Mouse (Mus musculus) heart, embryonic 14.5 days (tissue): Measurements from ENCODE around the gene Tnp1. TPM values are rescaled to one million over a fixed set of nuclear protein-coding genes. Genes with fewer than 3 reads are reported as not detected.

Experiments used
- ATAC-seq: fragments of 200-750 bp; cut with Nextera tagmentation; 2 replicates; pipeline ENCODE4 v1.8.0; 2017; ENCODE audit warnings: low read depth, moderate TSS enrichment; ENCODE audit not compliant: insufficient number of reproducible peaks, insufficient read depth, low FRiP score
- H3K27ac ChIP-seq, 2 experiments: fragments of 200-500 bp in 1 of 2; fragments of 300-500 bp in 1 of 2; sonication (generic) in 1 of 2; replicated peaks in 1 of 2; 2 replicates each; pipeline ENCODE4 v1.5.1; 2012 to 2014; ENCODE audit warnings: low read depth in 2 of 2, low read length in 2 of 2, control low read depth in 1 of 2, mild to moderate bottlenecking in 1 of 2, mixed read lengths in 1 of 2; ENCODE audit not compliant: control insufficient read depth in 1 of 2, insufficient read depth in 1 of 2
- H3K27me3 ChIP-seq: fragments of 300-500 bp; sonication (generic); 2 replicates; pipeline ENCODE4 v1.6.1; 2014; ENCODE audit warnings: mild to moderate bottlenecking, low read length, control low read depth; ENCODE audit not compliant: control insufficient read depth, insufficient read depth
- H3K36me3 ChIP-seq: fragments of 300-500 bp; sonication (generic); 2 replicates; pipeline ENCODE4 v1.6.1; 2014; ENCODE audit warnings: mild to moderate bottlenecking, control low read depth, low read length, mixed read lengths; ENCODE audit not compliant: control insufficient read depth, insufficient read depth
- H3K4me1 ChIP-seq, 2 experiments: fragments of 200-500 bp in 1 of 2; fragments of 300-500 bp in 1 of 2; sonication (generic) in 1 of 2; 2 replicates each; pipeline ENCODE4 v1.6.1; 2012 to 2014; ENCODE audit warnings: low read length in 2 of 2, control low read depth in 1 of 2, mixed read lengths in 1 of 2; ENCODE audit not compliant: control insufficient read depth in 2 of 2, insufficient read depth in 2 of 2
- H3K4me2 ChIP-seq: fragments of 300-500 bp; sonication (generic); 2 replicates; pipeline ENCODE4 v1.6.1; 2014; ENCODE audit warnings: mild to moderate bottlenecking, low read length
- H3K4me3 ChIP-seq, 2 experiments: fragments of 200-500 bp in 1 of 2; fragments of 300-500 bp in 1 of 2; sonication (generic) in 1 of 2; 2 replicates each; pipeline ENCODE4 v1.5.1; 2012 to 2014; ENCODE audit warnings: low read length in 2 of 2, mild to moderate bottlenecking in 2 of 2, control low read depth in 1 of 2, low read depth in 1 of 2, moderate library complexity in 1 of 2; ENCODE audit not compliant: control insufficient read depth in 1 of 2, insufficient read depth in 1 of 2
- H3K9ac ChIP-seq: fragments of 300-500 bp; sonication (generic); 2 replicates; pipeline ENCODE4 v1.6.1; 2014; ENCODE audit warnings: mild to moderate bottlenecking, low read length
- H3K9me3 ChIP-seq: fragments of 300-500 bp; sonication (generic); 2 replicates; pipeline ENCODE4 v1.6.1; 2016; ENCODE audit warnings: low read length, control low read depth; ENCODE audit not compliant: control insufficient read depth
- WGBS: fragments of 180-500 bp; shearing (Covaris S2); extraction: QIAGEN DNeasy Blood & Tissue Kit; methylation state at CpG from one replicate; pipeline ENCODE4 v1.1.7; 2014; 5-methylcytosine and 5-hydroxymethylcytosine counted together
- polyA plus RNA-seq: library from polyadenylated mRNA; unstranded; fragments of >200 nt; fragmentation: Nextera tagmentation; extraction: Ambion mirVana; gene quantifications from 2 replicates; pipeline ENCODE4 v1.2.1, GENCODE M21; 2014

Tnp1 gene
- polyA plus RNA-seq, 1 experiment from 2014 or later = not detected

DNA sequence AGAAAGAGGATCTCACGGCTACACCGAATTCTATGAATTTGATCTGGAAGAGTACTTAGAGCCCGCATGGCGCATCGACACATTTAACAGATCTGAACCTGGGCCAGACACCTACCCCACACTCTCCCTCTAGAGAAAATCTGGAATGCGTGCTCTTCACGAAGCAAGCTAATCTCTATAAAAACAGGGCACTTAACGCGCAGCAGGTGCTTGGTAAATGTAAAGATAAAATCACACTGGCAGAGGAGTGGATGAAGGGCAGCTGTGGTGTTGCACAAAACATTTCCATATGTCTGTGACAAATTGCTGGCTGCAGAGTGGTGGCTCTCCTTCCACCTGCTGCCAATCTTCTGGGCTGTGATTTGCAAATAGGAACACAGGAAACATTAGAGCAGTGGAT lies 36.8 kb downstream of the Tnp1 start:
- ATAC-seq = no peak
- Histone ChIP-seq H3K27ac (no peak overlapping the region), H3K4me2 (no peak overlapping the region), H3K4me3 (no peak overlapping the region), H3K4me1 (peaks cover 3 to 4% of the 10 kb centered on the region in 2 experiments; a peak in 1 of 4 replicates), H3K9ac (no peak overlapping the region), H3K36me3 (no peaks in the 10 kb centered on the region), H3K9me3 (no peaks in the 10 kb centered on the region), H3K27me3 (no peaks in the 10 kb centered on the region)
- WGBS = 43% methylated on average over 9 of the region's 9 CpGs

DNA sequence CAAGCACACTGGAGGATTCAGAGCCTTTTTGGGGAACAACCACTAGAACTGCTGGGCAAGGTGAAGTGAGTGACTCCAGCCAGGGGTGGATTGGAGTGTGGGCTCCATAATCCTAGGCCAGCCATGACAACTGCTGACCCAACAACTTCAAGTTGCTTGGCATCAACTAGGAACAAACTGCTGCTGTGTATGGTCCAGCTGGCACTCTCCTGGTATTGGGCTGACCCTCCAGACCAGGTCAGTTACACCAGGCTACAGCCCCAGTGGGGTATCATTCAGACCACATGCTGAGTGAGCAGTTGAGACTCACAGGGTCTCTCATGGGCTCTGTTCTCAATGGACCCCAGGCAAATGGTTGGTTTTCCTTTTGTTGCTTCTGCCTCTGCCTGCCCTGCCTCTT lies 41.5 kb downstream of the Tnp1 start:
- Histone ChIP-seq H3K36me3 (no peaks in the 10 kb centered on the region), H3K4me1 (peaks cover 17% of the 10 kb centered on the region in 2 experiments), H3K9ac (no peak overlapping the region), H3K27ac (no peak overlapping the region), H3K9me3 (no peaks in the 10 kb centered on the region), H3K27me3 (no peaks in the 10 kb centered on the region), H3K4me3 (no peak overlapping the region), H3K4me2 (no peak overlapping the region)
- ATAC-seq = no peak

GRCm38 (mm10) chr1:72970461-72970860 lies 45.2 kb downstream of the Tnp1 start:
- no peaks in the 10 kb centered on the region for H3K36me3 ChIP-seq
- H3K4me3 ChIP-seq = no peak overlapping the region
- H3K27ac ChIP-seq = no peak overlapping the region
- peaks cover 21 to 26% of the 10 kb centered on the region in 2 experiments for H3K4me1 ChIP-seq
- no peaks in the 10 kb centered on the region for H3K27me3 ChIP-seq
- WGBS = 65% methylated on average over 9 of the region's 9 CpGs
- no peak overlapping the region for H3K9ac ChIP-seq
- no peaks in the 10 kb centered on the region for H3K9me3 ChIP-seq
- no peak for ATAC-seq
- no peak overlapping the region for H3K4me2 ChIP-seq

- peak; percentile 90 for ATAC-seq
- Histone ChIP-seq H3K4me3 (no peak overlapping the region), H3K9ac (peak overlapping the region; percentile 52; the same call in 1 of the 2 replicates)
These were observed 46.4 kb downstream of the Tnp1 start for GRCm38 (mm10) chr1:72969113-72969812.

GRCm38 (mm10) chr1:72966423-72966822 lies 49.3 kb downstream of the Tnp1 start:
- H3K4me2 ChIP-seq = no peak overlapping the region
- WGBS = 91% methylated on average over 4 of the region's 4 CpGs
- peaks cover 27 to 37% of the 10 kb centered on the region in 2 experiments for H3K4me1 ChIP-seq
- ATAC-seq = no peak
- no peak overlapping the region for H3K4me3 ChIP-seq
- H3K9ac ChIP-seq = no peak overlapping the region
- H3K9me3 ChIP-seq = no peaks in the 10 kb centered on the region
- H3K36me3 ChIP-seq = no peaks in the 10 kb centered on the region
- no peak overlapping the region for H3K27ac ChIP-seq
- no peaks in the 10 kb centered on the region for H3K27me3 ChIP-seq

More at GRCm38 (mm10) chr1:72969113-72969812, 46.4 kb downstream of the Tnp1 start:
- 4% methylated on average over 10 of the region's 10 CpGs for WGBS
- Histone ChIP-seq H3K4me1 (peaks cover 21 to 26% of the 10 kb centered on the region in 2 experiments), H3K9me3 (no peaks in the 10 kb centered on the region), H3K4me2 (peak overlapping the region; percentile 39), H3K36me3 (no peaks in the 10 kb centered on the region), H3K27ac (peak overlapping the region; percentile 77 to 82), H3K27me3 (no peaks in the 10 kb centered on the region)

Other genes starting within 250 kb of the Tnp1 start
- 53.2 and 67.5 TPM in 2 replicates for gene Igfbp2, start 191.4 kb downstream of the Tnp1 start, polyA plus RNA-seq
- gene Igfbp5, start 141.0 kb downstream of the Tnp1 start, polyA plus RNA-seq = 64.3 and 90.1 TPM in 2 replicates